Mouse (Mus musculus): Measurements from ENCODE around the gene Atp2b2. TPM values are rescaled to one million over a fixed set of nuclear protein-coding genes. Genes with fewer than 3 reads are reported as not detected.

Gene Atp2b2
- polyA plus RNA-seq, 1 experiment from 2014 or later = 13.4 TPM

- H3K4me3 ChIP-seq (ENCODE audit: low read depth, low read length) = no peak overlapping the region
- peak; percentile 33 for DNase-seq (ENCODE audit: low spot score)
Measured at GRCm38 (mm10) chr6:113978091-113978650, 64.2 kb downstream of the Atp2b2 start.

GRCm38 (mm10) chr6:113970900-113971299 is 71.5 kb downstream of the Atp2b2 start:
- Histone ChIP-seq H3K27me3 (replicated peaks; ENCODE audit: control insufficient read depth, insufficient read depth, low read length) (no peaks in the 10 kb centered on the region), H3K4me1 (ENCODE audit: control insufficient read depth, insufficient read depth, low read length) (no peaks in the 10 kb centered on the region), H3K4me3 (ENCODE audit: low read depth, low read length) (no peak overlapping the region), H3K27ac (ENCODE audit: low read depth, low read length) (no peak overlapping the region), H3K9me3 (replicated peaks; ENCODE audit: control insufficient read depth, low read length) (no peaks in the 10 kb centered on the region), H3K36me3 (ENCODE audit: control insufficient read depth, insufficient read depth, low read length) (no peaks in the 10 kb centered on the region), H3K4me2 (ENCODE audit: low read length) (no peak overlapping the region), H3K9ac (ENCODE audit: low read length) (no peak overlapping the region)
- DNase-seq (ENCODE audit: low spot score) = no peak
- ATAC-seq = no peak
- WGBS = 91% methylated on average over 2 of the region's 2 CpGs

More at GRCm38 (mm10) chr6:113978091-113978650, 64.2 kb downstream of the Atp2b2 start:
- H3K27ac ChIP-seq (ENCODE audit: low read depth, low read length) = no peak overlapping the region
- H3K9me3 ChIP-seq (replicated peaks; ENCODE audit: control insufficient read depth, low read length) = no peaks in the 10 kb centered on the region
- H3K4me1 ChIP-seq (ENCODE audit: control insufficient read depth, insufficient read depth, low read length) = no peaks in the 10 kb centered on the region
- no peak for ATAC-seq
- H3K4me2 ChIP-seq (ENCODE audit: low read length) = no peak overlapping the region
- no peaks in the 10 kb centered on the region for H3K36me3 ChIP-seq (ENCODE audit: control insufficient read depth, insufficient read depth, low read length)
- H3K9ac ChIP-seq (ENCODE audit: low read length) = no peak overlapping the region
- H3K27me3 ChIP-seq (replicated peaks; ENCODE audit: control insufficient read depth, insufficient read depth, low read length) = no peaks in the 10 kb centered on the region
- WGBS = 75% methylated on average over 5 of the region's 5 CpGs

GRCm38 (mm10) chr6:113970464-113970863 is 71.9 kb downstream of the Atp2b2 start:
- Histone ChIP-seq H3K27ac (ENCODE audit: low read depth, low read length) (no peak overlapping the region), H3K4me2 (ENCODE audit: low read length) (no peak overlapping the region), H3K9me3 (replicated peaks; ENCODE audit: control insufficient read depth, low read length) (no peaks in the 10 kb centered on the region), H3K36me3 (ENCODE audit: control insufficient read depth, insufficient read depth, low read length) (no peaks in the 10 kb centered on the region), H3K27me3 (replicated peaks; ENCODE audit: control insufficient read depth, insufficient read depth, low read length) (no peaks in the 10 kb centered on the region), H3K4me1 (ENCODE audit: control insufficient read depth, insufficient read depth, low read length) (no peaks in the 10 kb centered on the region; the same call in 1 of the 2 replicates), H3K4me3 (ENCODE audit: low read depth, low read length) (no peak overlapping the region), H3K9ac (ENCODE audit: low read length) (no peak overlapping the region)
- DNase-seq (ENCODE audit: low spot score) (no peak), ATAC-seq (no peak)
- WGBS = 59% methylated on average over 9 of the region's 9 CpGs

GRCm38 (mm10) chr6:113969751-113970150 is 72.7 kb downstream of the Atp2b2 start:
- DNase-seq (ENCODE audit: low spot score) (no peak), ATAC-seq (no peak)
- Histone ChIP-seq H3K4me2 (ENCODE audit: low read length) (no peak overlapping the region), H3K4me1 (ENCODE audit: control insufficient read depth, insufficient read depth, low read length) (no peaks in the 10 kb centered on the region; the same call in 1 of the 2 replicates), H3K4me3 (ENCODE audit: low read depth, low read length) (no peak overlapping the region), H3K36me3 (ENCODE audit: control insufficient read depth, insufficient read depth, low read length) (no peaks in the 10 kb centered on the region), H3K9me3 (replicated peaks; ENCODE audit: control insufficient read depth, low read length) (no peaks in the 10 kb centered on the region), H3K27me3 (replicated peaks; ENCODE audit: control insufficient read depth, insufficient read depth, low read length) (no peaks in the 10 kb centered on the region), H3K9ac (ENCODE audit: low read length) (no peak overlapping the region), H3K27ac (ENCODE audit: low read depth, low read length) (no peak overlapping the region)
- WGBS = 56% methylated on average over 3 of the region's 3 CpGs

GRCm38 (mm10) chr6:113962811-113963210 is 79.6 kb downstream of the Atp2b2 start:
- no peak for ATAC-seq
- Histone ChIP-seq H3K36me3 (ENCODE audit: control insufficient read depth, insufficient read depth, low read length) (no peaks in the 10 kb centered on the region), H3K27me3 (replicated peaks; ENCODE audit: control insufficient read depth, insufficient read depth, low read length) (no peaks in the 10 kb centered on the region), H3K9me3 (replicated peaks; ENCODE audit: control insufficient read depth, low read length) (no peaks in the 10 kb centered on the region), H3K9ac (ENCODE audit: low read length) (no peak overlapping the region), H3K27ac (ENCODE audit: low read depth, low read length) (no peak overlapping the region), H3K4me1 (ENCODE audit: control insufficient read depth, insufficient read depth, low read length) (no peaks in the 10 kb centered on the region; the same call in 1 of the 2 replicates), H3K4me2 (ENCODE audit: low read length) (no peak overlapping the region), H3K4me3 (ENCODE audit: low read depth, low read length) (no peak overlapping the region)
- DNase-seq (ENCODE audit: low spot score) = no peak
- 19% methylated on average over 3 of the region's 3 CpGs for WGBS

GRCm38 (mm10) chr6:113961658-113962057 is 80.8 kb downstream of the Atp2b2 start:
- Histone ChIP-seq H3K36me3 (ENCODE audit: control insufficient read depth, insufficient read depth, low read length) (no peaks in the 10 kb centered on the region), H3K9me3 (replicated peaks; ENCODE audit: control insufficient read depth, low read length) (no peaks in the 10 kb centered on the region), H3K9ac (ENCODE audit: low read length) (no peak overlapping the region), H3K4me2 (ENCODE audit: low read length) (no peak overlapping the region), H3K27me3 (replicated peaks; ENCODE audit: control insufficient read depth, insufficient read depth, low read length) (no peaks in the 10 kb centered on the region), H3K27ac (ENCODE audit: low read depth, low read length) (no peak overlapping the region), H3K4me3 (ENCODE audit: low read depth, low read length) (no peak overlapping the region), H3K4me1 (ENCODE audit: control insufficient read depth, insufficient read depth, low read length) (no peaks in the 10 kb centered on the region; the same call in 1 of the 2 replicates)
- 86% methylated on average over 2 of the region's 2 CpGs for WGBS
- DNase-seq (ENCODE audit: low spot score) = no peak
- ATAC-seq = no peak

GRCm38 (mm10) chr6:113959336-113959735 is 83.1 kb downstream of the Atp2b2 start:
- Histone ChIP-seq H3K36me3 (ENCODE audit: control insufficient read depth, insufficient read depth, low read length) (no peaks in the 10 kb centered on the region), H3K9me3 (replicated peaks; ENCODE audit: control insufficient read depth, low read length) (no peaks in the 10 kb centered on the region), H3K27me3 (replicated peaks; ENCODE audit: control insufficient read depth, insufficient read depth, low read length) (no peaks in the 10 kb centered on the region), H3K27ac (ENCODE audit: low read depth, low read length) (no peak overlapping the region), H3K9ac (ENCODE audit: low read length) (no peak overlapping the region), H3K4me3 (ENCODE audit: low read depth, low read length) (no peak overlapping the region), H3K4me1 (ENCODE audit: control insufficient read depth, insufficient read depth, low read length) (no peaks in the 10 kb centered on the region), H3K4me2 (ENCODE audit: low read length) (no peak overlapping the region)
- ATAC-seq (no peak), DNase-seq (ENCODE audit: low spot score) (no peak)
- WGBS = 65% methylated on average over 1 of the region's 1 CpGs

- Histone ChIP-seq H3K27me3 (replicated peaks; ENCODE audit: control insufficient read depth, insufficient read depth, low read length) (no peaks in the 10 kb centered on the region), H3K9me3 (replicated peaks; ENCODE audit: control insufficient read depth, low read length) (no peaks in the 10 kb centered on the region), H3K36me3 (ENCODE audit: control insufficient read depth, insufficient read depth, low read length) (no peaks in the 10 kb centered on the region), H3K4me3 (ENCODE audit: low read depth, low read length) (no peak overlapping the region), H3K9ac (ENCODE audit: low read length) (no peak overlapping the region), H3K4me1 (ENCODE audit: control insufficient read depth, insufficient read depth, low read length) (no peaks in the 10 kb centered on the region), H3K27ac (ENCODE audit: low read depth, low read length) (no peak overlapping the region), H3K4me2 (ENCODE audit: low read length) (no peak overlapping the region)
- 60% methylated on average over 2 of the region's 2 CpGs for WGBS
- DNase-seq (ENCODE audit: low spot score) = no peak
- ATAC-seq = no peak
Measured at GRCm38 (mm10) chr6:113958714-113959113, 83.7 kb downstream of the Atp2b2 start.

GRCm38 (mm10) chr6:113958003-113958402 is 84.4 kb downstream of the Atp2b2 start:
- H3K27ac ChIP-seq (ENCODE audit: low read depth, low read length) = no peak overlapping the region
- H3K4me1 ChIP-seq (ENCODE audit: control insufficient read depth, insufficient read depth, low read length) = no peaks in the 10 kb centered on the region
- no peak overlapping the region for H3K4me3 ChIP-seq (ENCODE audit: low read depth, low read length)
- ATAC-seq (no peak), DNase-seq (ENCODE audit: low spot score) (no peak)
- H3K9me3 ChIP-seq (replicated peaks; ENCODE audit: control insufficient read depth, low read length) = no peaks in the 10 kb centered on the region
- no peaks in the 10 kb centered on the region for H3K27me3 ChIP-seq (replicated peaks; ENCODE audit: control insufficient read depth, insufficient read depth, low read length)
- WGBS = 90% methylated on average over 5 of the region's 5 CpGs
- no peak overlapping the region for H3K9ac ChIP-seq (ENCODE audit: low read length)
- H3K36me3 ChIP-seq (ENCODE audit: control insufficient read depth, insufficient read depth, low read length) = no peaks in the 10 kb centered on the region
- no peak overlapping the region for H3K4me2 ChIP-seq (ENCODE audit: low read length)

Measured in forebrain, embryonic 14.5 days (tissue).